Mouse (Mus musculus): ENCODE data around the gene Ssmem1.

Ssmem1 gene

GRCm38 (mm10) chr6:30526586-30527515 is 17.2 kb downstream of the Ssmem1 start:
- no peak for DNase-seq

- no peak for DNase-seq
Measured at GRCm38 (mm10) chr6:30528800-30529199, 19.2 kb downstream of the Ssmem1 start.

GRCm38 (mm10) chr6:30535340-30535739 is 25.7 kb downstream of the Ssmem1 start:
- peak; percentile 14 to 23 for DNase-seq

GRCm38 (mm10) chr6:30538240-30538639 is 28.6 kb downstream of the Ssmem1 start:
- no peak for DNase-seq

GRCm38 (mm10) chr6:30538800-30539199 is 29.2 kb downstream of the Ssmem1 start:
- no peak for DNase-seq

- DNase-seq: no peak
Measured at GRCm38 (mm10) chr6:30541009-30541799, 31.6 kb downstream of the Ssmem1 start, which contains the start of gene Cpa2. Cpa2 (plus strand) TSS chr6:30541582.

GRCm38 (mm10) chr6:30542277-30542676 is 32.6 kb downstream of the Ssmem1 start:
- no peak for DNase-seq

- no peak for DNase-seq
Measured at GRCm38 (mm10) chr6:30543077-30543476, 33.4 kb downstream of the Ssmem1 start.

- no peak for DNase-seq
Measured at GRCm38 (mm10) chr6:30543851-30544250, 34.2 kb downstream of the Ssmem1 start.

- no peak for DNase-seq
Measured at GRCm38 (mm10) chr6:30545689-30546088, 36.0 kb downstream of the Ssmem1 start.

- peak in 1 of 2 experiments; percentile 11 for DNase-seq
Measured at GRCm38 (mm10) chr6:30546571-30547273, 37.1 kb downstream of the Ssmem1 start.

GRCm38 (mm10) chr6:30547274-30547645 is 37.6 kb downstream of the Ssmem1 start:
- no peak for DNase-seq

- no peak for DNase-seq
Measured at GRCm38 (mm10) chr6:30547656-30548306, 38.1 kb downstream of the Ssmem1 start.

- no peak for DNase-seq
Measured at GRCm38 (mm10) chr6:30549231-30549761, 39.6 kb downstream of the Ssmem1 start.

- no peak for DNase-seq
Measured at GRCm38 (mm10) chr6:30550496-30551192, 41.0 kb downstream of the Ssmem1 start.

- DNase-seq: no peak
Measured at GRCm38 (mm10) chr6:30551193-30551515, 41.5 kb downstream of the Ssmem1 start.

- no peak for DNase-seq
Measured at GRCm38 (mm10) chr6:30551644-30552580, 42.3 kb downstream of the Ssmem1 start.

GRCm38 (mm10) chr6:30552628-30553027 is 43.0 kb downstream of the Ssmem1 start:
- DNase-seq: no peak

- DNase-seq: no peak
Measured at GRCm38 (mm10) chr6:30553381-30554010, 43.8 kb downstream of the Ssmem1 start.

- DNase-seq: no peak
Measured at GRCm38 (mm10) chr6:30554092-30554491, 44.4 kb downstream of the Ssmem1 start.
